Mouse (Mus musculus) stomach, embryonic 15.5 days (tissue): ENCODE measurements around the gene Tmem229a. TPM values are rescaled to one million over a fixed set of nuclear protein-coding genes. Genes with fewer than 3 reads are reported as not detected.

ENCODE experiments used
- ATAC-seq: fragments of 200-750 bp; cut with Nextera tagmentation; 2 replicates; pipeline ENCODE4 v1.8.0; 2017; ENCODE audit warnings: low read depth, moderate number of reproducible peaks, moderate TSS enrichment; ENCODE audit not compliant: insufficient read depth, low FRiP score
- H3K27ac ChIP-seq: fragments of 300-500 bp; sonication (generic); 2 replicates; pipeline ENCODE4 v1.5.1; 2015; ENCODE audit warnings: mild to moderate bottlenecking, inconsistent platforms
- H3K27me3 ChIP-seq: fragments of 300-500 bp; sonication (generic); replicated peaks from 2 replicates; pipeline ENCODE4 v1.6.1; 2015; ENCODE audit warnings: inconsistent platforms
- H3K36me3 ChIP-seq: fragments of 300-500 bp; sonication (generic); 2 replicates; pipeline ENCODE4 v1.6.1; 2015; ENCODE audit warnings: inconsistent platforms
- H3K4me1 ChIP-seq: fragments of 300-500 bp; sonication (generic); 2 replicates; pipeline ENCODE4 v1.6.1; 2015; ENCODE audit warnings: inconsistent platforms
- H3K4me2 ChIP-seq: fragments of 300-500 bp; sonication (generic); 2 replicates; pipeline ENCODE4 v1.6.1; 2015; ENCODE audit warnings: mild to moderate bottlenecking, inconsistent platforms
- H3K4me3 ChIP-seq: fragments of 300-500 bp; sonication (generic); replicated peaks from 2 replicates; pipeline ENCODE4 v1.5.1; 2015; ENCODE audit warnings: inconsistent platforms
- H3K9ac ChIP-seq: fragments of 300-500 bp; sonication (generic); 2 replicates; pipeline ENCODE4 v1.6.1; 2015; ENCODE audit warnings: inconsistent platforms
- H3K9me3 ChIP-seq: fragments of 300-500 bp; sonication (generic); 2 replicates; pipeline ENCODE4 v1.6.1; 2016; ENCODE audit warnings: inconsistent platforms
- WGBS: fragments of 180-500 bp; shearing (Covaris S2); methylation state at CpG from one replicate; pipeline ENCODE4 v1.1.7; 2015; 5-methylcytosine and 5-hydroxymethylcytosine counted together
- polyA plus RNA-seq: library from polyadenylated mRNA; unstranded; fragments of >200 nt; fragmentation: Nextera tagmentation; extraction: Ambion mirVana; gene quantifications from 2 replicates; pipeline ENCODE4 v1.2.1, GENCODE M21; 2015

Gene Tmem229a
- polyA plus RNA-seq = 1.9 TPM in 2 replicates

DNA sequence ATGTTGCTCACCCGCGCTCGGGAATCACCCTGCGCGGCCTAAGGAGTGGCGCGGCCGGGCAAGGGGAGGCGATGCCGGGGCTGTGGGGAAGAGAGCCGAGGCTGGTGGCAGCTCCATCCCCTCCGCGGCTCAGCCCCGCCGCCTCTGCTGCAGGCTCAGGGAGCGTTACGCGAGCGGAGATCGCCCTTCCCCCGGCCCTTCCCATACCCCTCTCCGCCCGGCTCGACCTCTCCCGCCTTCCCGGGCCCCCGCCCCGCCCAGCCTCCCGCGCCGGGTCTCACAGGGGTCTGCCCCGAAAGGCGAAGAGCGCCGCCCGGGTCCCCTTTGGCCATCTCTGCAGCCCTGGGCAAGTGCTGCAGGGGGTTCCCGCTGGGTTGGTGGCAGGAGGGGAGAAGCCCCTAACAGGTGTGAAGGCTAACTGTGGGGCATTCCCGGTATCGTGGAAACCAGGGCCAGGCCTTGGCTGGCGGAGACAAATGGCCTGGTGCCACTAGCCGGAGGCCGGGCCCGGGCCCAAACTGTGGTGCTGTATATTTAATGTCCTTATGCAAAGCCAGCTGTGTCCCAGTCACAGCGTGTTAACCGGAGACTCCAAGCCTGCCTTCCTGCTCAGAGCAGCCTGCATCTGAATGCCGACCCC lies at the start of gene Tmem229a:
TSS of gene Tmem229a (minus strand) at position 352 of the 640 bp plus-strand sequence.
- H3K4me1 ChIP-seq = peaks cover 14% of the 10 kb centered on the region
- WGBS = 3% methylated on average over 39 of the region's 46 CpGs

DNA sequence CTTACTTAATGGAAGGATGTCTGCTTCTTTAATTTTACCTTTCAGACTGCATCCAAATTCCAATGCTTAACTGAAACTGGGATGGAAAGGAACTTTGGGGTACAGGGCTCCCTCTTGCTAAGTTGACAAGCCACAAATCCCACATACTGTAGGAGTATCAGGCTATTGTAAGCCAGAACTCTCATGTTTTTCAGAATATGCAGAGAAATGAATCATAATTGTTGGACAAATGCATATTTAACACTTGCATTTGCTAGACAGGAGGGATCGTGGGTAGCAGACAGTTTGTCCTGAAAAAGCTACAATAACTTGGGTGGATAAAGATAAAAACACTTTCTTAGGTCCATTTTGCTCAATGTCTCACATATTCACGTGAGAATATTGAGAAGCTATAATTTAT lies 37.7 kb upstream of the Tmem229a start:
- Histone ChIP-seq H3K4me1 (no peaks in the 10 kb centered on the region), H3K4me3 (no peak overlapping the region), H3K36me3 (no peaks in the 10 kb centered on the region), H3K9ac (no peak overlapping the region), H3K9me3 (no peaks in the 10 kb centered on the region), H3K27ac (no peak overlapping the region), H3K4me2 (no peak overlapping the region), H3K27me3 (no peaks in the 10 kb centered on the region)
- ATAC-seq = no peak
- 60% methylated on average over 2 of the region's 2 CpGs for WGBS

More for the DNA sequence above, at the start of gene Tmem229a:
- H3K36me3 ChIP-seq = no peaks in the 10 kb centered on the region
- H3K4me2 ChIP-seq = peak within 1 kb of the TSS; percentile 99
- H3K27me3 ChIP-seq = peaks cover 9% of the 10 kb centered on the region
- peak within 1 kb of the TSS; percentile 55 for H3K4me3 ChIP-seq
- peak within 1 kb of the TSS; percentile 51 for H3K27ac ChIP-seq
- H3K9ac ChIP-seq = peak within 1 kb of the TSS; percentile 46
- peak; percentile 71; the same call in 1 of the 2 replicates for ATAC-seq
- H3K9me3 ChIP-seq = no peaks in the 10 kb centered on the region

DNA sequence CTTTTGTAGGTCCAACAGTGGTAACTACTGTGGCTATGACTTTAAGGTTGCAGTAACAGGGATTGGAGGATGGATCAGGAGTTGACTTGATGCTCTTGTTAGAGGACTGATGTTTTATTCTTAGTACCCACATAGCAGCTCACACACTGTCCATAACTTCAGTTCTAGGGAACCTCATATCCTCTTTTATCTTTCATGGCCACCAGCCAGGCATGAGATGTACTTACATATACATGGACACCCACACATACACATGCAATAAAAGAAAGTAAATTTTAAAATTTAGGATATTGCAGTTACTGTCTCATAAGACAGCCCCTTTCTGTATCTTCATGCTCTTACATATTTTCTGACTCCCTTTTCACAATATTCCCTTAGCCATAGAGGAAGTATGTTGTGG lies 33.7 kb upstream of the Tmem229a start:
- Histone ChIP-seq H3K27ac (no peak overlapping the region), H3K4me1 (no peaks in the 10 kb centered on the region), H3K4me3 (no peak overlapping the region), H3K4me2 (no peak overlapping the region), H3K36me3 (no peaks in the 10 kb centered on the region), H3K9ac (no peak overlapping the region), H3K9me3 (no peaks in the 10 kb centered on the region), H3K27me3 (no peaks in the 10 kb centered on the region)
- ATAC-seq = no peak

DNA sequence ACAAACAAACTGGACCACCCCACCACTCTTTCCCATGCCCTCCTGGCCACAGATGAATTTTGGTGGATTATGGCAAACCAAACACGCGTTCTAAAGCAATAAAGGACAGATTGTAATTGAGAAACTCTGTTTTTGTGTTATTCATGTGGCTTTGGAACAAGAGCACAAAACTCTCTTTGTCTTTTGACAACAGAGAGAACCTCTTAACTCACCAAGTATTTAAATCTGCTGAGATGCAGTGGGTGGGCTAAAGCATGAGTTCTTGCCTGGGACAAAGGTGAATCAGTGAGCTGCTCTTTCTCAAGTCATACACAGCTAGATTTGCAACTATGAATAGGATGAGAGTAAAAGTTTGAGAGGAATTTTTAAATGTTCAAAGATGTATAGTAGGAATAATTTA lies 20.1 kb upstream of the Tmem229a start:
- Histone ChIP-seq H3K27me3 (no peaks in the 10 kb centered on the region), H3K4me2 (no peak overlapping the region), H3K4me3 (no peak overlapping the region), H3K9me3 (no peaks in the 10 kb centered on the region), H3K4me1 (no peaks in the 10 kb centered on the region), H3K36me3 (no peaks in the 10 kb centered on the region), H3K27ac (no peak overlapping the region), H3K9ac (no peak overlapping the region)
- 80% methylated on average over 2 of the region's 2 CpGs for WGBS
- ATAC-seq = no peak

DNA sequence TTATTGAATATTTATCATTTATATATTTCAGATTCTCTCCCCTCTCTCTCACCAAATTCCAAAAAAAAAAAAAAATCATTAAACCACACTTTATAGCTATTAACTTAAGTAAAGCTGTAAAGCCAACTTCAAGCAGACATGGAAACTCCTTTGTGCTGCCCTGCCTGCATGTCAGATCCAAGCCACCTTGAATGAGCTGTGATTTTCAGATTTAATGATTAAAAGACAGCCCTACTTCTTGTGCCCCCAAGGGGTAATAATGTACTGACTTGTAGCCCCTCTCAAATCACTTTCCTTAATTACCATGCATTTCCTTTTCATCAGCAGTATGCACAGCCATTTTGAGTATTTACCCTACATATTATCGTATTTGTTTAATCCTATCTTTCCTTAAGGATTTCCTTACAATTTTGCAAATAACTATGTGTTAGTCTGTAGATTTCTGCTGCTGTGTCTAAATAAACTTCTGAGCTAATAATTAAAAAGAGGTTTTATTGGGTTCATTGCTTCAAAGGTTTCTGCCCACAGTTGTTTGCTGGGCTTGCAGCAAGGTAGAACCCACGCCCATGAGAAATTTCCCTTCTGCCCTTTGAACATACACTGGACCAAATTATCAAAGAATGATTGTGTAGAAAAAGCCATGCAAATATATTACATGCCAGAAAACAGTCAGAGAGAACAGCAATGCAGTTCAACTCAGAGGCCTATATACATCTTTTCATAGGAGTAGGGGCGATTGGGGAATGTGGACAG lies 12.6 kb upstream of the Tmem229a start:
- ATAC-seq = no peak
- no peaks in the 10 kb centered on the region for H3K4me1 ChIP-seq
- H3K36me3 ChIP-seq = no peaks in the 10 kb centered on the region
- H3K27ac ChIP-seq = no peak overlapping the region
- H3K27me3 ChIP-seq = no peaks in the 10 kb centered on the region
- WGBS = 71% methylated on average over 3 of the region's 3 CpGs
- H3K4me2 ChIP-seq = no peak overlapping the region
- no peak overlapping the region for H3K9ac ChIP-seq
- no peak overlapping the region for H3K4me3 ChIP-seq
- H3K9me3 ChIP-seq = no peaks in the 10 kb centered on the region

DNA sequence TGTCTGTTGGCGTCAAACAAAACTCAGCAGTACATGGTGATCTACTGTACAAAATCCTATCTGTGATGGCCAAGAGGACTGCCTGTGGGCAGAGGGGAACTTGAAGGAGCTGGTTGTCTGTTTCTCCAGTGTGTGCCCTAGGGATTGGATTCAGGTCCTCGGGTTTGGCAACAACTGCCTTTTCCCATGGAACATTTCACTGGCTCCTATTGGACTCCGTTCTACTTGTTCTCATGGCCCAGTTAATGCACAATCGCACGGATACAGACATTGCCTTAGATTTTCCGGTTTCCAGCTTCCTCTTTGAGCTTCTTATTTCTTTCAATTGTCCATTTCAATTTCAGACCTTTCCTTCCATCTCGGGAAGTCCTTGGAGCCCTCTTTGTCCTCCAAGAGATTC lies 11.6 kb upstream of the Tmem229a start:
- H3K4me1 ChIP-seq = no peaks in the 10 kb centered on the region
- no peak overlapping the region for H3K4me3 ChIP-seq
- no peak overlapping the region for H3K27ac ChIP-seq
- no peaks in the 10 kb centered on the region for H3K36me3 ChIP-seq
- no peaks in the 10 kb centered on the region for H3K27me3 ChIP-seq
- no peak for ATAC-seq
- no peak overlapping the region for H3K4me2 ChIP-seq
- H3K9me3 ChIP-seq = no peaks in the 10 kb centered on the region
- H3K9ac ChIP-seq = no peak overlapping the region
- 88% methylated on average over 7 of the region's 7 CpGs for WGBS

DNA sequence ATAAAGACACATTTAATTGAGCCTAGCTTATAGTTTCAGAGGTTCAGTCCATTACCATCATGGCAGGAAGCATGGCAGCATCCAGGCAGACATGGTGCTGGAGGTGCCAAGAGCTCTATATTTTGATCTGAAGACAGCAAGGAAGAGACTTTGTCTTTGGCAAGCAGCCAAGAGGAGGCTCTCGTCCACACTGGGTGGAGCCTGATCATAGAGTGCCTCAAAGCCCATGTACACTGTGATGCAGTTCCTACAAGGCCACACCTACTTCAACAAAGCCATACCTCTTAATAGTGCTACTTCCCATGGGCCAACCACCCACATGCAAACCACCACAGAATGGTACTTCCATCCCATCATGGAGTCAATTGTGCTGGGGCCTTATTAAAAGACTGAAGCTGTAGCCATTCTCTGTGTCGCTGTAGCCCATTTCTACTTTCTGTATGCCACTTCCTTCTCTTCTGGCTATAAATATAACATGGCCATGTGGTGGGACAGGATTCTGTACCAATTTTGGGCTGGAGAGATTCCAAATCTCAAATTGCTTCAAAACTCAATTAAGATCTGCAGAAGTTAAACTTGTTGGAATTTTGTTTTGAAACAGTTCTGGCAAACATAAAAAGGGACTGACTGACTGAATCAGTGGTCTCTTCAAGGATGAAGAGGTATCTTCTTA lies 10.0 kb upstream of the Tmem229a start:
- no peak for ATAC-seq
- no peak overlapping the region for H3K4me2 ChIP-seq
- H3K9me3 ChIP-seq = no peaks in the 10 kb centered on the region
- no peaks in the 10 kb centered on the region for H3K27me3 ChIP-seq
- 59% methylated on average over 2 of the region's 2 CpGs for WGBS
- no peak overlapping the region for H3K27ac ChIP-seq
- no peaks in the 10 kb centered on the region for H3K36me3 ChIP-seq
- no peak overlapping the region for H3K4me3 ChIP-seq
- no peaks in the 10 kb centered on the region for H3K4me1 ChIP-seq
- H3K9ac ChIP-seq = no peak overlapping the region

DNA sequence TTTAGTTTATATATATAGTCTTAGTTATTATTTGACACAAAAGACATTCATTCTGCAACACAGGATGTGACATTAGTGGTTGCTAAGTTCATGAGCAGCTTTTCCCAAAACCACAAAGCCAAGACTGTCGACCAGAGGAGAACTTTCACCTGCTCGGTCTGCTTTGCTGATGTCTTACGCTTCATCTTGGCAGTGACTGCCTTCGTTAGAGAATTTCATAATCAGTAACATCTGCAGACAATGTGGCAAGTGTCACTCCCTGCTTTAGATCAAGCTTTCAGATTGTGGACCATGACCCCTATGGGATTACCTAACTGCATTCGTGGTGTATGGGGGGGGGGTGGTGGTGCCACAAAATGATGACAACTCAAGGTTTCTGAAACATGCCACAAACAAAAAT lies 7.7 kb upstream of the Tmem229a start:
- Histone ChIP-seq H3K9ac (no peak overlapping the region), H3K9me3 (no peaks in the 10 kb centered on the region), H3K36me3 (no peaks in the 10 kb centered on the region), H3K27ac (no peak overlapping the region), H3K27me3 (no peaks in the 10 kb centered on the region), H3K4me1 (no peaks in the 10 kb centered on the region), H3K4me2 (no peak overlapping the region), H3K4me3 (no peak overlapping the region)
- 74% methylated on average over 5 of the region's 5 CpGs for WGBS
- ATAC-seq = no peak

DNA sequence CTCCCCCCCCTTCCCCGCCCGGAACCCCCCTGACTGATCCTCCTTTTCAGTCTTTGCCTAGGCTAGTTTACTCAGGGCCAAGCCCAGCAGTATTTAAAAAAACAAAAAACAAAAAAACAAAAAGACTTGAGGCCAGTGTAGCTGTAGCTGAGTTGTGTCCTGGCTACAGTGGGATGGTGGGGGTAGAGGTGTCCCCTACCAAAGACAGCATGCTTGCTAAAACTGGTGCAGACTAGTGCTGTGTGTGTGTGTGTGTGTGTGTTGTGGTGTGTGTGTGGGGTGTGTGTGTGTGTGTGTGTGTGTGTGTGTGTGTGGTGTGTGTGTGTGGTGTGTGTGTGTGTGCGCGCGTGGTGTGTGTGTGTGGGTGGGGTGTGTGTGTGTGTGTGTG lies 483 bp upstream of the Tmem229a start:
- peak overlapping the region; percentile 99 for H3K4me2 ChIP-seq
- WGBS = 37% methylated on average over 5 of the region's 5 CpGs
- peaks cover 14% of the 10 kb centered on the region for H3K4me1 ChIP-seq
- no peak overlapping the region for H3K4me3 ChIP-seq
- no peaks in the 10 kb centered on the region for H3K9me3 ChIP-seq
- no peak for ATAC-seq
- no peak overlapping the region for H3K27ac ChIP-seq
- H3K27me3 ChIP-seq = peaks cover 9% of the 10 kb centered on the region
- no peaks in the 10 kb centered on the region for H3K36me3 ChIP-seq
- no peak overlapping the region for H3K9ac ChIP-seq

DNA sequence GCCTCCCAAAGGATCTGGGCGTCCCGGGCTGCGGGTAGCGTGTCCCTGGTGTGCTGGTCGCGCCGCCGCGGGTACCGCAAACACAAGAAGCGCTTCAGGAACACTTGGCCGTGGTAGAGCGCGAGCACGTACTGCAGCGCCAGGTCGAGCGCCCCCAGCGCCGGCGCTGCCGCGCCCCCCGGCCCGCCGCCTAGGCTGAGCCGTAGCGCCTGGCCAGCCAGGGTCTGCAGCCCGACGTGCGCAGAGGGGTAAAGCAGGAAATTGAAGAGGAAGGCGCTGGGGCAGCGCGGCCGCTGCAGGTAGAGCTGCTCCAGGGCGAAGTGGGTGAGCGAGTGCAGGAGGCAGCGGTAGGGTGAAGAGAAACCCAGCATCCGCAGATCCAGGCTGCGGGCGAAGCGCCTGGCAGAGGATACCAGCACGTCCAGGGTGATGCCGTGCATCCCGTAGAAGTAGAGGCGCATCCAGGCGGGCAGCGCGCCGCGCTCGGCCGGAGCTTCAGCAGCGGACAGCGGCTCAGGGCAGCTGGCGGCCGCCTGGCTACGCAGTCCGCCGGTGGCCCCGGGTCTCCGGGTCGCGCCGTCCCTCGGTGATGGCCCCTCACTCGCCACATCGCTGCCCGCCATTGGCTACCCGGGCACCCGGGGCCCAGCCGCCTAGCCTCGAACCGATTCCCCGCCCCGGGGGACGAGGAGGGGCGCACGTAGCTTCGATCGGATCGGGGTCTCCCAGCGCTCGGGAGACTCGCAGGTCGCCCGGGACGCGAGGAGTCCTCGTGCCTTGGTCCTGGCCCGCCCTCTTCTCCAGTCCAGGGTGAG lies 759 bp downstream of the Tmem229a start:
- peaks cover 14% of the 10 kb centered on the region for H3K4me1 ChIP-seq
- no peaks in the 10 kb centered on the region for H3K36me3 ChIP-seq
- peak overlapping the region; percentile 51 for H3K27ac ChIP-seq
- ATAC-seq = peak; percentile 63
- no peaks in the 10 kb centered on the region for H3K9me3 ChIP-seq
- H3K27me3 ChIP-seq = peaks cover 9% of the 10 kb centered on the region
- peak overlapping the region; percentile 46 for H3K9ac ChIP-seq
- H3K4me2 ChIP-seq = peak overlapping the region; percentile 99
- peak overlapping the region; percentile 55 for H3K4me3 ChIP-seq
- WGBS = under 1% methylated on average over 85 of the region's 91 CpGs

DNA sequence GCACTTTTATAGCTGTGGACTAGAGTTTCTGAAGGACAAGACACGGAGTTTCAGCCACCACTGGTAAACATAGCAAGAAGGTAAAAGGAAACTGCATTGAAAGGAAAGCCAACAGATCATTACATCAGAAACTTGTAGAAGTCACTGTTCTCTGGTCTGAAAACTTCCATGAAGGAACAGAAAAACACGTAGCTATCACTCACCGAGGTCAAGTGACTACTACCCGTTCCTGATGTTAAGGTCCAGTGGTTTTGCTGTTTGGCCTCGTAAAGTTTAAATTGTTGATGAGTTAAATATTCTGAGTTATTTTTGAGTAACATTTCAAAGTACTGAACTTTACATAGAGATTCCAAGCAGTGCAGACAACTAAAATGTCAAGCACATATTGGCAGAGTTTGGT lies 2.0 kb downstream of the Tmem229a start:
- Histone ChIP-seq H3K27ac (no peak overlapping the region), H3K36me3 (no peaks in the 10 kb centered on the region), H3K9ac (no peak overlapping the region), H3K9me3 (no peaks in the 10 kb centered on the region), H3K27me3 (peaks cover 9% of the 10 kb centered on the region), H3K4me2 (no peak overlapping the region), H3K4me1 (peaks cover 14% of the 10 kb centered on the region), H3K4me3 (no peak overlapping the region)
- no peak for ATAC-seq
- WGBS = 80% methylated on average over 5 of the region's 5 CpGs
